Mouse (Mus musculus): ENCODE measurements around the gene Gm8369. TPM values are rescaled to one million over a fixed set of nuclear protein-coding genes. Genes with fewer than 3 reads are reported as not detected.
"Not testable (repeated sequence)": the region's sequence is repeated elsewhere in the genome, so short reads cannot be mapped to it uniquely, and the experiment has no call there.

Gm8369 gene
- polyA plus RNA-seq, 1 experiment from 2014 or later: 2.1 TPM

DNA sequence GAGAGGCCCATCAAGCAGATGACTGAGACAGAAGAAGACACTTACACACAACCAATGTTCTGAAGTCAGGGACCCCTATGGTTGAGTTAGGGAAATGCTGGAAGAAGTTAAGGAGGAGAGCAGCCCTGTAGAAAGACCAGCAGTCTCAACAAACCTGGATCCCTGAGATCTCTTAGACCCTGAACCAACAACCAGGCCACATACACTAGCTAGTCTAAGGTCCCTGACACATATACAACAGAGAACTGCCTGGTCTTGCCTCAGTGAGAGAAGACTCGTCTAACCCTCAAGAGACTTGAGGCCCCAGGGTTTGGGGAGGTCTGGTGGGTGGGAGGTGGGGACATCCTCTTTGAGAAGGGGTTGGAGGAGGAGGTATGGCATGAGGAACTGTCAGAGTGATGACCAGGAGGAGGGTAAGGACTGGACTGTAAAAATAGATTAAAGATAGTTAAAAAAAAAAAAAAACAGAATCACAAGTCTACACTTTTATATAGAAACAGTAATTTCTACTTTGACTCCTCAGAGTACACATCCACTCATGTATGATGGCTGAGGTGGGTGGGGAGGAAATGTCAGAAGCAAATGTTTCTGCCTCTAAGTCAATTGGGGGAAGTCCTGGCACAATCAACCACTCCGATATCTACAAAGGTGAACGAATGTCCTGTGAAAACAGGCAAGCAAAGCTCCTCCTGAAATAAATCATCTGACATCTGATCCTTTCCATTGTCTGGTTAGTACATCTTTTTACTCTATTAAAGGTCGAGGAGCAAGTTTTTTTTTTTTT lies 5.9 kb downstream of the Gm8369 start:
- Histone ChIP-seq H3K4me3 (ENCODE audit: low read depth, low read length) (no peak overlapping the region), H3K27me3 (ENCODE audit: insufficient read depth, low read length) (no peaks in the 10 kb centered on the region), H3K9ac (replicated peaks) (no peak overlapping the region), H3K4me2 (ENCODE audit: low read depth, low read length) (no peak overlapping the region), H3K4me1 (ENCODE audit: insufficient read depth) (no peaks in the 10 kb centered on the region; the same call in 1 of the 2 replicates), H3K9me3 (ENCODE audit: low read length) (no peaks in the 10 kb centered on the region), H3K27ac (ENCODE audit: low read depth) (no peak overlapping the region), H3K36me3 (replicated peaks; ENCODE audit: insufficient read depth, low read length) (no peaks in the 10 kb centered on the region)
- DNase-seq: no peak
- WGBS (ENCODE audit: insufficient replicate concordance): 58% methylated on average over 4 of the region's 4 CpGs
- no peak for TF ChIP-seq EP300 (IDR thresholded peaks at IDR 0.05; ENCODE audit: low read depth)
- TF ChIP-seq CTCF (IDR thresholded peaks at IDR 0.05; ENCODE audit: low read depth): no peak
- ATAC-seq: no peak

GRCm38 (mm10) chr19:11492671-11493070 lies 6.9 kb downstream of the Gm8369 start:
- DNase-seq (no peak), ATAC-seq (no peak)
- Histone ChIP-seq H3K27ac (ENCODE audit: low read depth) (no peak overlapping the region), H3K36me3 (replicated peaks; ENCODE audit: insufficient read depth, low read length) (no peaks in the 10 kb centered on the region), H3K4me1 (ENCODE audit: insufficient read depth) (no peaks in the 10 kb centered on the region; the same call in 1 of the 2 replicates), H3K27me3 (ENCODE audit: insufficient read depth, low read length) (no peaks in the 10 kb centered on the region), H3K9me3 (ENCODE audit: low read length) (no peaks in the 10 kb centered on the region), H3K4me2 (ENCODE audit: low read depth, low read length) (no peak overlapping the region), H3K4me3 (ENCODE audit: low read depth, low read length) (no peak overlapping the region), H3K9ac (replicated peaks) (no peak overlapping the region)
- WGBS (ENCODE audit: insufficient replicate concordance): 77% methylated on average over 1 of the region's 1 CpGs
- TF ChIP-seq EP300 (IDR thresholded peaks at IDR 0.05; ENCODE audit: low read depth): no peak
- TF ChIP-seq CTCF (IDR thresholded peaks at IDR 0.05; ENCODE audit: low read depth): no peak

GRCm38 (mm10) chr19:11494519-11494918 lies 8.8 kb downstream of the Gm8369 start:
- H3K4me2 ChIP-seq (ENCODE audit: low read depth, low read length): no peak overlapping the region
- no peaks in the 10 kb centered on the region; the same call in 1 of the 2 replicates for H3K4me1 ChIP-seq (ENCODE audit: insufficient read depth)
- H3K27me3 ChIP-seq (ENCODE audit: insufficient read depth, low read length): no peaks in the 10 kb centered on the region
- no peak overlapping the region for H3K9ac ChIP-seq (replicated peaks)
- H3K9me3 ChIP-seq (ENCODE audit: low read length): no peaks in the 10 kb centered on the region
- TF ChIP-seq EP300 (IDR thresholded peaks at IDR 0.05; ENCODE audit: low read depth): no peak
- TF ChIP-seq CTCF (IDR thresholded peaks at IDR 0.05; ENCODE audit: low read depth): no peak
- H3K4me3 ChIP-seq (ENCODE audit: low read depth, low read length): no peak overlapping the region
- 67% methylated on average over 3 of the region's 3 CpGs for WGBS (ENCODE audit: insufficient replicate concordance)
- no peak overlapping the region for H3K27ac ChIP-seq (ENCODE audit: low read depth)
- ATAC-seq (no peak), DNase-seq (no peak)
- H3K36me3 ChIP-seq (replicated peaks; ENCODE audit: insufficient read depth, low read length): no peaks in the 10 kb centered on the region

- no peaks in the 10 kb centered on the region for H3K27me3 ChIP-seq (ENCODE audit: insufficient read depth, low read length)
- 77% methylated on average over 6 of the region's 6 CpGs for WGBS (ENCODE audit: insufficient replicate concordance)
- H3K9me3 ChIP-seq (ENCODE audit: low read length): no peaks in the 10 kb centered on the region
- no peak for DNase-seq
- ATAC-seq: no peak
- no peak overlapping the region for H3K4me2 ChIP-seq (ENCODE audit: low read depth, low read length)
- H3K9ac ChIP-seq (replicated peaks): no peak overlapping the region
- no peaks in the 10 kb centered on the region for H3K4me1 ChIP-seq (ENCODE audit: insufficient read depth)
- no peak overlapping the region for H3K27ac ChIP-seq (ENCODE audit: low read depth)
- H3K4me3 ChIP-seq (ENCODE audit: low read depth, low read length): no peak overlapping the region
- H3K36me3 ChIP-seq (replicated peaks; ENCODE audit: insufficient read depth, low read length): no peaks in the 10 kb centered on the region
- TF ChIP-seq CTCF (IDR thresholded peaks at IDR 0.05; ENCODE audit: low read depth) (no peak), EP300 (IDR thresholded peaks at IDR 0.05; ENCODE audit: low read depth) (no peak)
These were observed 10.6 kb downstream of the Gm8369 start for GRCm38 (mm10) chr19:11496361-11496760.

- ATAC-seq; H3K4me1 ChIP-seq (ENCODE audit: insufficient read depth); H3K27me3 ChIP-seq (ENCODE audit: insufficient read depth, low read length); H3K9ac ChIP-seq (replicated peaks); H3K4me2 ChIP-seq (ENCODE audit: low read depth, low read length); H3K36me3 ChIP-seq (replicated peaks; ENCODE audit: insufficient read depth, low read length); DNase-seq; H3K9me3 ChIP-seq (ENCODE audit: low read length); H3K27ac ChIP-seq (ENCODE audit: low read depth); H3K4me3 ChIP-seq (ENCODE audit: low read depth, low read length): not testable (repeated sequence)
- WGBS (ENCODE audit: insufficient replicate concordance): 41% methylated on average over 1 of the region's 1 CpGs
These were observed 11.6 kb downstream of the Gm8369 start for GRCm38 (mm10) chr19:11497300-11497699.

- no peak for ATAC-seq
- Histone ChIP-seq H3K36me3 (replicated peaks; ENCODE audit: insufficient read depth, low read length) (no peaks in the 10 kb centered on the region), H3K9me3 (ENCODE audit: low read length) (no peaks in the 10 kb centered on the region), H3K9ac (replicated peaks) (no peak overlapping the region), H3K4me2 (ENCODE audit: low read depth, low read length) (no peak overlapping the region), H3K4me3 (ENCODE audit: low read depth, low read length) (no peak overlapping the region), H3K4me1 (ENCODE audit: insufficient read depth) (no peaks in the 10 kb centered on the region), H3K27ac (ENCODE audit: low read depth) (no peak overlapping the region), H3K27me3 (ENCODE audit: insufficient read depth, low read length) (no peaks in the 10 kb centered on the region)
- TF ChIP-seq CTCF (IDR thresholded peaks at IDR 0.05; ENCODE audit: low read depth): no peak
- TF ChIP-seq EP300 (IDR thresholded peaks at IDR 0.05; ENCODE audit: low read depth): no peak
- DNase-seq: no peak
- WGBS (ENCODE audit: insufficient replicate concordance): 84% methylated on average over 1 of the region's 1 CpGs
These were observed 15.1 kb downstream of the Gm8369 start for GRCm38 (mm10) chr19:11500796-11501195.

All from liver, postnatal 0 days (tissue).